Mouse (Mus musculus) heart, adult 2 months (tissue): ENCODE results near the gene Mmp27.

Experiments used
- EP300 ChIP-seq: fragments of 200-500 bp; IDR thresholded peaks from 2 replicates; pipeline ENCODE4 v1.6.1; 2011; ENCODE audit warnings: low read depth, low read length, control low read depth; ENCODE audit not compliant: insufficient read depth
- POLR2A ChIP-seq: fragments of 200-500 bp; IDR thresholded peaks from 2 replicates; pipeline ENCODE4 v1.6.1; 2011; ENCODE audit warnings: mild to moderate bottlenecking, low read depth, low read length, control low read depth; ENCODE audit not compliant: insufficient read depth

DNA sequence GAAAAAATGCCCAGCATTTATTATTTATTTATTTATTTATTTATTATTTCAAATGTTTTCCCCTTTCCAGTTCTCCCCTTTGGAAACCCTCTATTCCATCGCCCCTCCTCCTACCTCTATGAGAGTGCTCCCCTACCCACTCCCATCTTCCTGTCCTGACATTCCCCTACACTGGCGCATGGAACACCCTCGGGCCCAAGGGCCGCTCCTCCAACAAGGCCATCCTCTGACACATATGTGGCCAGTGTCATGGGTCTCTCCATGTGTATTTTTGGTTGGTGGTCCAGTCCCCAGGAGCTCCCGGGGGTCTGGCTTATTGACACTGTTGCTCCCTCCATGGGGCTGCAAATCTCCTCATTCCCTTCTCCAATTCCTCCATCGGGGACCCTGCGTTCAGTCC lies 25.3 kb upstream of the Mmp27 start:
- TF ChIP-seq EP300 (no peak), POLR2A (no peak)
